Mouse (Mus musculus) forebrain, embryonic 11.5 days (tissue): ENCODE data around the gene Zbed4. TPM values are rescaled to one million over a fixed set of nuclear protein-coding genes. Genes with fewer than 3 reads are reported as not detected.
A peak's percentile ranks its signal among the peaks of the same experiment; 100 is the strongest.
"Not testable (repeated sequence)": the region's sequence is repeated elsewhere in the genome, so short reads cannot be mapped to it uniquely, and the experiment has no call there.

ENCODE experiments used
- ATAC-seq: fragments of 200-750 bp; cut with Nextera tagmentation; replicated peaks from 2 replicates; pipeline ENCODE4 v1.8.0; 2017; ENCODE audit warnings: moderate TSS enrichment; ENCODE audit not compliant: low FRiP score
- DNase-seq: peaks from one replicate; pipeline ENCODE4 v3.0.0-alpha.2; 2017; ENCODE audit warnings: low spot score
- H3K27ac ChIP-seq: fragments of 300-500 bp; sonication (generic); 2 replicates; pipeline ENCODE4 v1.5.1; 2014; ENCODE audit warnings: low read depth, low read length
- H3K27me3 ChIP-seq: fragments of 300-500 bp; sonication (generic); 2 replicates; pipeline ENCODE4 v1.6.1; 2014; ENCODE audit warnings: mild to moderate bottlenecking, low read length, mixed read lengths; ENCODE audit not compliant: control insufficient read depth, insufficient read depth
- H3K36me3 ChIP-seq: fragments of 300-500 bp; sonication (generic); 2 replicates; pipeline ENCODE4 v1.6.1; 2014; ENCODE audit warnings: mild to moderate bottlenecking, low read length, moderate library complexity, mixed read lengths; ENCODE audit not compliant: control insufficient read depth, insufficient read depth
- H3K4me1 ChIP-seq: fragments of 300-500 bp; sonication (generic); replicated peaks from 2 replicates; pipeline ENCODE4 v1.6.1; 2014; ENCODE audit warnings: low read length, mixed read lengths; ENCODE audit not compliant: control insufficient read depth, insufficient read depth
- H3K4me2 ChIP-seq: fragments of 300-500 bp; sonication (generic); 2 replicates; pipeline ENCODE4 v1.6.1; 2014; ENCODE audit warnings: low read depth, mild to moderate bottlenecking, low read length, moderate library complexity, mixed read lengths; ENCODE audit not compliant: severe bottlenecking
- H3K4me3 ChIP-seq: fragments of 300-500 bp; sonication (generic); 2 replicates; pipeline ENCODE4 v1.5.1; 2014; ENCODE audit warnings: low read depth, low read length
- H3K9ac ChIP-seq: fragments of 300-500 bp; sonication (generic); 2 replicates; pipeline ENCODE4 v1.6.1; 2014; ENCODE audit warnings: low read length
- H3K9me3 ChIP-seq: fragments of 300-500 bp; sonication (generic); 2 replicates; pipeline ENCODE4 v1.6.1; 2016; ENCODE audit warnings: low read length, mixed read lengths; ENCODE audit not compliant: control insufficient read depth
- WGBS: fragments of 180-500 bp; shearing (Covaris S2); extraction: QIAGEN DNeasy Blood & Tissue Kit; methylation state at CpG from one replicate; pipeline ENCODE4 v1.1.7; 2014; 5-methylcytosine and 5-hydroxymethylcytosine counted together
- polyA plus RNA-seq: library from polyadenylated mRNA; unstranded; fragments of >200 nt; fragmentation: Nextera tagmentation; extraction: Ambion mirVana; gene quantifications from 2 replicates; pipeline ENCODE4 v1.2.1, GENCODE M21; 2014

Gene Zbed4
- 43.6 and 47.2 TPM in 2 replicates for polyA plus RNA-seq

- under 1% methylated on average over 92 of the region's 119 CpGs for WGBS
- Histone ChIP-seq H3K27ac (peak within 1 kb of the TSS; percentile 94), H3K4me2 (peak within 1 kb of the TSS; percentile 87), H3K9me3 (no peaks in the 10 kb centered on the region), H3K36me3 (no peaks in the 10 kb centered on the region), H3K27me3 (no peaks in the 10 kb centered on the region), H3K4me1 (peaks cover 7% of the 10 kb centered on the region), H3K9ac (peak within 1 kb of the TSS; percentile 92), H3K4me3 (peak within 1 kb of the TSS; percentile 91)
- ATAC-seq = peak; percentile 45
- DNase-seq = peak; percentile 84
Observed at GRCm38 (mm10) chr15:88751564-88752402, at the start of gene Zbed4. Gene Zbed4, plus strand, starts transcription at chr15:88751660.

GRCm38 (mm10) chr15:88702501-88702900 lies 49.0 kb upstream of the Zbed4 start:
- H3K9me3 ChIP-seq = no peaks in the 10 kb centered on the region
- no peak overlapping the region for H3K4me3 ChIP-seq
- no peak overlapping the region for H3K9ac ChIP-seq
- 59% methylated on average over 3 of the region's 3 CpGs for WGBS
- ATAC-seq (no peak), DNase-seq (no peak)
- H3K4me2 ChIP-seq = no peak overlapping the region
- H3K27me3 ChIP-seq = no peaks in the 10 kb centered on the region
- H3K4me1 ChIP-seq = no peaks in the 10 kb centered on the region
- H3K36me3 ChIP-seq = peaks cover 18% of the 10 kb centered on the region
- no peak overlapping the region for H3K27ac ChIP-seq

DNA sequence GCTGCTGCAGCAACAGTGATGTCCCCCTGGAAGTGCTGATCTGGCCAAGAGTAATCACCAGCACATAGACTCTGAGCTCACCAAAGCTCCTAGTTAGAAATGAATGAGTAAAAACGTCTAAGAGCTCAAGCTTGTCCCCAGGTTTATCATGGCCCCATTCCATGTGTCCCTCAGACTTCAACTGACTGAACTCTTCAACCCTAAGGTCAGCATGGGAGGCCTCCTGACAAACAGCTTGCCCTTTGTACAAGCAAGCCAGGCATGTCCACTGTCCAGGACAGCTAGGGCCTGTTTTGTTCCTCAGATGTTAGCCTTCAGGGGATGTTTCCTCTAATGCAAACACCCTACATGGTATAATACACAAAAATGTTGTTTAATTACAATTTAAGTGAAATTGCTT lies 47.2 kb upstream of the Zbed4 start:
- Histone ChIP-seq H3K9ac (no peak overlapping the region), H3K27me3 (no peaks in the 10 kb centered on the region), H3K4me2 (no peak overlapping the region), H3K9me3 (no peaks in the 10 kb centered on the region), H3K36me3 (peaks cover 18% of the 10 kb centered on the region), H3K27ac (no peak overlapping the region), H3K4me1 (no peaks in the 10 kb centered on the region), H3K4me3 (no peak overlapping the region)
- no peak for ATAC-seq
- no peak for DNase-seq
- WGBS = 77% methylated on average over 1 of the region's 1 CpGs

GRCm38 (mm10) chr15:88706320-88706719 lies 45.1 kb upstream of the Zbed4 start:
- WGBS = 94% methylated on average over 6 of the region's 6 CpGs
- no peak for ATAC-seq
- no peak overlapping the region for H3K4me3 ChIP-seq

DNA sequence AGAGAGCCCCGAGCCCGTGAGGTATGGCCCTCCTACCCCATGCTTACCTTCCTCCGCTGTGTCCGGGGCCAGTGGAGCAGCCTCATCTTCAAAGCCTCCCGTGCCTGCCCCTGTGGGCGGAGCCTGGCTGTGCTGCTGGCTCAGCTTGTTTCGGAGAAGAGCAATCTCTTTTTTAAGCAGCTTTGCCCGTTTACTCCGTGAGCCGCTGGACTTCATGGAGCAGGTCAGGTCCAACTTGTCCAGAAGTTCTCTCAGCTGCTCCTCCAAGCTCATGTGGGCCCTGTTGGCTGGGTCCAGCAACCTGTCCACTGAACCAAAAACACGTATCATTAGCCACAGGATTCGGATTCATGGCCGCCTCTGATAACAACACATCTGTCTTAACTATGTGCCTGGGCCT lies 44.5 kb upstream of the Zbed4 start:
- peak; percentile 47 for DNase-seq
- ATAC-seq, H3K9ac ChIP-seq, H3K9me3 ChIP-seq, H3K27ac ChIP-seq, H3K4me1 ChIP-seq, H3K4me2 ChIP-seq, H3K27me3 ChIP-seq, H3K4me3 ChIP-seq: not testable (repeated sequence)
- H3K36me3 ChIP-seq = peaks cover 34% of the 10 kb centered on the region
- WGBS = 82% methylated on average over 13 of the region's 13 CpGs

More at GRCm38 (mm10) chr15:88706320-88706719, 45.1 kb upstream of the Zbed4 start:
- peaks cover 29% of the 10 kb centered on the region for H3K36me3 ChIP-seq
- no peak overlapping the region for H3K27ac ChIP-seq
- DNase-seq = peak; percentile 38
- H3K9ac ChIP-seq = no peak overlapping the region
- H3K4me2 ChIP-seq = no peak overlapping the region
- H3K4me1 ChIP-seq = no peaks in the 10 kb centered on the region
- H3K27me3 ChIP-seq = no peaks in the 10 kb centered on the region
- no peaks in the 10 kb centered on the region for H3K9me3 ChIP-seq

- H3K4me1 ChIP-seq = no peaks in the 10 kb centered on the region
- H3K27me3 ChIP-seq = no peaks in the 10 kb centered on the region
- DNase-seq = no peak
- H3K36me3 ChIP-seq = peaks cover 41% of the 10 kb centered on the region
- H3K9me3 ChIP-seq = no peaks in the 10 kb centered on the region
- H3K9ac ChIP-seq = no peak overlapping the region
- H3K27ac ChIP-seq = no peak overlapping the region
- WGBS = 89% methylated on average over 5 of the region's 5 CpGs
- ATAC-seq = no peak
- no peak overlapping the region for H3K4me2 ChIP-seq
- H3K4me3 ChIP-seq = no peak overlapping the region
Observed at GRCm38 (mm10) chr15:88708204-88708603, 43.3 kb upstream of the Zbed4 start.

GRCm38 (mm10) chr15:88708657-88709511 lies 42.6 kb upstream of the Zbed4 start:
- no peaks in the 10 kb centered on the region for H3K27me3 ChIP-seq
- H3K9ac ChIP-seq = no peak overlapping the region
- H3K36me3 ChIP-seq = peaks cover 46% of the 10 kb centered on the region
- 81% methylated on average over 13 of the region's 13 CpGs for whole genome bisulfite sequencing
- H3K4me3 ChIP-seq = no peak overlapping the region
- no peak for ATAC-seq
- no peak overlapping the region for H3K4me2 ChIP-seq
- no peak overlapping the region for H3K27ac ChIP-seq
- H3K4me1 ChIP-seq = no peaks in the 10 kb centered on the region
- DNase-seq = peak; percentile 43
- no peaks in the 10 kb centered on the region for H3K9me3 ChIP-seq

- DNase-seq = no peak
- Histone ChIP-seq H3K4me3 (no peak overlapping the region), H3K27ac (no peak overlapping the region), H3K4me2 (no peak overlapping the region), H3K27me3 (no peaks in the 10 kb centered on the region), H3K9ac (no peak overlapping the region), H3K4me1 (no peaks in the 10 kb centered on the region), H3K36me3 (peaks cover 39% of the 10 kb centered on the region), H3K9me3 (no peaks in the 10 kb centered on the region)
- no peak for ATAC-seq
- 90% methylated on average over 5 of the region's 5 CpGs for WGBS
Observed at GRCm38 (mm10) chr15:88709878-88710277, 41.6 kb upstream of the Zbed4 start.
